Mouse (Mus musculus) ovary, postnatal 14 days (tissue): ENCODE data around the gene Gmeb2.
A peak's percentile ranks its signal among the peaks of the same experiment; 100 is the strongest.

Experiments used
- DNase-seq: peaks from one replicate; pipeline ENCODE4 v3.0.0; 2022; ENCODE audit warnings: low spot score

Gene Gmeb2

DNA sequence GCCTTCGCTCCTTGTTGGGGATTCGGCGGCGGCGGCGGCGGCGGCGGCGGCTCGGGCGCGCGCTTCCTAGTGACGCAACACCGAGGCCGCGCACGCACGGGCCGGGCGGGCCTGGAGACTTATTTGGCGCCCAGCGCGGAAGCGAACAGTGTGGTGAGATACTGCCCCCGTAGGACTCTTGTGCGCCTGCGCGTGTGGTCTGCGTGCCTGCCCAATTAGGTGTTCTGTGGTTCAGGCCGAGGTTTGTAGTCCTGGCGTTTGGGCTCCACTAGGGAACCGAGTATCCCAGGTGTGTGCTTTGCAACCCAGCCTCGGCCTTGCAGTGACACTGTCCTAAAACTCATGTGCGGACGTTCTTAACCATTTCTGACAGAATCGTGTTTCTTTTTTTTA, at the start of gene Gmeb2:
Gene Gmeb2, minus strand, starts transcription at position 78 of the 393 bp plus-strand sequence.
- peak; percentile 81 for DNase-seq

DNA sequence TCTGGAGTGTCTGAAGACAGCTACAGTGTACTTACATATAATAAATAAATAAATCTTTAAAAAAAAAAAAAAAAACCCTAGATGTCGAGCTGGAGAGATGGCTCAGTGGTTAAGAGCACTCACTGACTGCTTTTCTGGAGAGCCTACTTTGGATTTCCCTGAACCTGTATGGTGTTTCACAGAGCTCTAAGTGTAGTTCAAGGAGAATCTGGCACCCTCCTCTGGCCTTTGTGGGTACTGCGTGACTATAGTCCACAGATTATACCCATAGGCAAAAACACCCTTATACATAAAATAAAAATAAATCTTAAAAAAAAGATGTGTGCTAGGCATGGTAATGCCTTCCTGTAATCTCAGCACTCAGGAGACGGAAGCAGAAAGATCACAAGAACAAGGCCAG, 46.2 kb upstream of the Gmeb2 start:
- DNase-seq = peak; percentile 34

GRCm38 (mm10) chr2:181332542-181332941, 44.7 kb upstream of the Gmeb2 start:
- no peak for DNase-seq

DNA sequence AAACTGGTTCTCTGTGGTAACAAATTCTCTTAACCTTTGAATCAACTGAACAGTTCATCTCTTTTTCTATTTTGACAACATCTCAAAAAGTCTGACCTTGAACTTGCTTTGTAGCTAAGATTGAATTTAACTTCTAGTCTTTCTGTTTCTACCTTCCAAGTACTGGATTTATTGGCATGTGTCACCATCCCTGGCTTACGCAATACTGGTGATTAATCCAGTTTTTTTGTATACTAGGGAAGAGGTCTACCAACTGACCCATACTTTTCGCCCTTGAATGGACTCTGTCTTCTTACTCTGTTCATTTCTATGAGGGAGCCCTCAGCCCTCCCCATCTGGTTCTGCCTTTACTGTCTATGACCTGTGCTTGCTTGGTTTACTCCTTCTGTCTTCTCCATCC, 38.3 kb upstream of the Gmeb2 start:
- DNase-seq = no peak

- no peak for DNase-seq
These were observed 34.3 kb upstream of the Gmeb2 start for GRCm38 (mm10) chr2:181322136-181322535.

DNA sequence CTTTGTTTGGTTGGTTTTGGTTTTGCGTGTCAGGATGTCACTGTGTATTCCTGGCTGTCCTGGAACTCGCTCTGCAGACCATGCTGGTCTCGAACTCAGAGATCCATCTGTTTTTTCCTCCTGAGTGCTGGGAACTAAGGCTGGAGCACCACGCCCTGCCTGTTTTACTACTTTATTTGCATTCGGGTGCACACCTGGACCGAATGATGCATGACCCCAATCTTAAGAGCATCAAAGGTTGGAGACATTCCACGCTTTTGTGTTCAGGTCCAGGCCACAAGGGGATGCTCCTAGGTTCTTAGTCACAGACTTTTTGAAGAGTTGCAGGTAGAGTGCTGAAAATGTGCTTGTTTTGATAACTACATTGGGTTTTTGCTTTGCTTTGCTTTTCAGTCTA, 32.3 kb upstream of the Gmeb2 start:
- no peak for DNase-seq

GRCm38 (mm10) chr2:181319248-181320102, 31.6 kb upstream of the Gmeb2 start, which contains the start of gene Rtel1:
Gene Rtel1 (plus strand): TSS chr2:181319739.
- DNase-seq = peak; percentile 77

GRCm38 (mm10) chr2:181314080-181314810, 26.4 kb upstream of the Gmeb2 start, which contains the start of gene Stmn3:
Gene Stmn3 (minus strand): TSS chr2:181314500.
- peak; percentile 46 for DNase-seq

GRCm38 (mm10) chr2:181313344-181314079, 25.7 kb upstream of the Gmeb2 start:
- DNase-seq = no peak

- DNase-seq = no peak
These were observed 25.1 kb upstream of the Gmeb2 start for GRCm38 (mm10) chr2:181313006-181313343.

DNA sequence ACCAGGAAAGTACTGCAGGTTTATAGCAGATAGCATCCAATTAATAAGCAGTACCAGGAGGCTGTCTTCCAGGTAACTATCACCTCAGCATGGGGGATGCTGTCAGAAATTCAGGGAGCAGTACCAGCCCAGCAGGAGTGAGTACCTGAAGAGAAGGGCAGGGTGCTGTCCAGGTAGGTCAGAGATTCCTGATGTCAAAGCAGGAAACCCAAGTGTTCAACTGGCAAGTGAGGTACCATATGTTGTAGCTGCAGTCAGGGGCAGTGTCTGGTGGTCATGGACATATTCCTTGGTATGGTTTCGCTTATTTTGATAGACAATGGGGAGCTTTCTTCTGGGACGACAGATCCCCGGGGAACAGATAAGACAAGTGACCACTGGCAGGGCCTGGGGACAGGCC, 24.6 kb upstream of the Gmeb2 start:
- DNase-seq = no peak

DNA sequence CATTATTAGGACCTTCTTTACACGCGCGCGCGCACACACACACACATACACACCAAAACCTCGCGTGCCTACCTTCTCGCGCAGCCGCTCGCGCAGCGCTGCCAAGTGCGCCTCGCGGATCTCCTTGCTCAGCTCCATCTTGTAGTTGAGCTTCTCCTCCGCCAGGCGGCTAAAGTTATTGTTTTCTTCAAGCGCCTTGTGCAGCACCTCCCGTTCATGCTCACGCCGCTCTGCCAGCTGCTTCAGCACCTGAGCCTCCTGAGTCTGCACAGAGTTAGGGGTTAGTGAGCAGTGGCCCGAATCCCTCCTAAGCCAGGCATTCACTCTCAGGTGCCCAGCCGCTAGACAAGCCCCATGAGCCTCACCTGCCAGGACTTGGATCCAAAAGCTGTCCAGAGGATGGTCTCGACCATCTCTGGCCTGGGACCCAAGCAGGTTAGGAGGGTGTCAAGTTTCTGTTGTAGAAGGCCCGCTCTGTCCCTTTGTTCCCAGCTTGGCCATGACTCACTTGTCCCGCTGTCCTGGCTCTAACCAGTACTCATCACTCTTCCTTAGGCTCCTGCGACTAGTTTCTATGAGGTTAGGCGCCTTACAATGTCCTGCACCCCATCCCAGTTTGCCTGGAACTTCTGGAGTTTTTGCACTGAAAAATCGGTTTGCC, 19.4 kb upstream of the Gmeb2 start:
- no peak for DNase-seq

- DNase-seq = no peak
These were observed 17.1 kb upstream of the Gmeb2 start for GRCm38 (mm10) chr2:181304944-181305343.

GRCm38 (mm10) chr2:181302041-181302440, 14.2 kb upstream of the Gmeb2 start:
- no peak for DNase-seq

- no peak for DNase-seq
These were observed 3.1 kb upstream of the Gmeb2 start for GRCm38 (mm10) chr2:181290937-181291336.

- no peak for DNase-seq
These were observed 856 bp upstream of the Gmeb2 start for GRCm38 (mm10) chr2:181288691-181289090.

GRCm38 (mm10) chr2:181287338-181287957, 387 bp downstream of the Gmeb2 start:
- peak; percentile 76 for DNase-seq

- DNase-seq = no peak
These were observed 1.1 kb downstream of the Gmeb2 start for GRCm38 (mm10) chr2:181286629-181287337.

GRCm38 (mm10) chr2:181279968-181280367, 7.9 kb downstream of the Gmeb2 start:
- no peak for DNase-seq

DNA sequence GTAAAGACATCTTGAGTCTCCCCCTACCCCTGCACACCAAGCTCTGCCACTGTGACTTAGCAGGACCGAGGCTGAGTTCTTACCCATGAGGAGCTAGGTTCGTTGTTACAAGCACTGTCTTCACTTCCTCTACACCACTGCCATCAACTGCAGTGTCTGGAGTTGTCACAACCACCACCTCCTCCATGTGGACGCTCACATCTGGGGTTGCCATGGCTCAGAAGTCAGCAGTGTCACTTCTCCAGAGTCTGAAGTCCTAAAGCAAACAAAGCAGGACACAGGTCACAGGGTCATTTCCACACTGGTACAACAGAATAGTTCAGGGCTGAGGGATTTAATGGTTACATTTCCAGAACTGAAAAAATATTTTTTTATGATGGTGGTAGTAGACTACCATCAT, 10.0 kb downstream of the Gmeb2 start:
- no peak for DNase-seq

DNA sequence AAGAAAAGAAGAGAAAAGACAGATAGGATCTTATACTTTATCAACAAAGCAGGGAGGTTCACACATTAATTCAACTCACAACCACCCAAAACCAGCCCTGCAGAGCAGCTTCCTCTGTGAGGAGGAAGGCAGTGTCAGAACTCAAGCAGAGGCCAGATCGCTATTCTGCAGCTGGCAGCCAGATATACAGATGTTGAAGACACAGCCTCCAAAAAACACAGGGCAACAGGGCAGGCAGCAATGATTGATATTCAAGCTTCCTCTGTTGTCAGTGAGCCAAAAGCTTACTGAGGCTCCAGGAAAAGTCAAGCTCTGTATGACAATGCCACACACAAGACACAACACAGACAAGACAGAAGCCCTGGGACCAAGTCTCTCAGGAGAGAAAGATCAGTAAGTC, 11.1 kb downstream of the Gmeb2 start:
- DNase-seq = no peak
